Mouse (Mus musculus) CH12.LX (cell line): ENCODE data around the gene Nfatc2ip. TPM values are rescaled to one million over a fixed set of nuclear protein-coding genes. Genes with fewer than 3 reads are reported as not detected.

Source experiments
- DNase-seq: peaks from one replicate; pipeline ENCODE4 v3.0.0-alpha.2; 2013; ENCODE audit errors: extremely low read depth
- H3K27ac ChIP-seq: 2 replicates; pipeline ENCODE4 v1.5.1; 2012; ENCODE audit warnings: low read depth, mild to moderate bottlenecking, control low read depth, moderate library complexity; ENCODE audit not compliant: insufficient read depth
- H3K27me3 ChIP-seq: replicated peaks from 2 replicates; pipeline ENCODE3; 2012; ENCODE audit warnings: inconsistent platforms
- H3K36me3 ChIP-seq, 2 experiments: replicated peaks in 1 of 2; 2 replicates each; pipeline versions ENCODE3 to v1.6.1; 2012; ENCODE audit warnings: inconsistent platforms in 1 of 2, low read length in 1 of 2, mild to moderate bottlenecking in 1 of 2, mixed read lengths in 1 of 2, moderate library complexity in 1 of 2; ENCODE audit not compliant: control insufficient read depth in 1 of 2, insufficient read depth in 1 of 2
- H3K4me1 ChIP-seq, 2 experiments: 2 replicates each; pipeline ENCODE4 v1.6.1; 2012; ENCODE audit warnings: inconsistent platforms in 1 of 2, moderate library complexity in 1 of 2; ENCODE audit not compliant: insufficient read depth in 2 of 2, control insufficient read depth in 1 of 2
- H3K4me2 ChIP-seq: 2 replicates; pipeline ENCODE4 v1.6.1; 2012; ENCODE audit warnings: low read depth, mild to moderate bottlenecking, control low read depth; ENCODE audit not compliant: poor library complexity, insufficient read depth, severe bottlenecking
- H3K4me3 ChIP-seq, 3 experiments: fragments of 150-350 bp in 1 of 3; sonication (generic) in 1 of 3; replicated peaks in 1 of 3; 2 replicates each; pipeline versions ENCODE3 to v1.5.1; 2011 to 2012; ENCODE audit warnings: low read depth in 2 of 3, low read length in 2 of 3, mild to moderate bottlenecking in 2 of 3, moderate library complexity in 2 of 3, control low read depth in 1 of 3, improper control_type of control experiment in 1 of 3, inconsistent platforms in 1 of 3, mixed read lengths in 1 of 3; ENCODE audit not compliant: poor library complexity in 1 of 3
- H3K79me2 ChIP-seq: replicated peaks from 2 replicates; pipeline ENCODE4 v1.6.1; 2012; ENCODE audit warnings: mild to moderate bottlenecking, moderate library complexity; ENCODE audit not compliant: control insufficient read depth, poor library complexity, insufficient read depth, severe bottlenecking; ENCODE audit errors: extremely low read depth
- H3K9ac ChIP-seq: 2 replicates; pipeline ENCODE4 v1.6.1; 2012; ENCODE audit warnings: low read depth, mild to moderate bottlenecking, control low read depth, moderate library complexity; ENCODE audit not compliant: insufficient read depth
- H3K9me3 ChIP-seq: replicated peaks from 2 replicates; pipeline ENCODE3; 2012; ENCODE audit warnings: low read length, inconsistent platforms, mixed read lengths
- BHLHE40 ChIP-seq: IDR thresholded peaks from 2 replicates; pipeline ENCODE4 v1.6.1; 2011; ENCODE audit warnings: mild to moderate bottlenecking, low read depth, low read length, improper control_type of control experiment
- CHD1 ChIP-seq: IDR thresholded peaks from 2 replicates; pipeline ENCODE4 v1.6.1; 2012; ENCODE audit warnings: low read depth, low read length, improper control_type of control experiment, inconsistent platforms
- CHD2 ChIP-seq: IDR thresholded peaks from 2 replicates; pipeline ENCODE4 v1.6.1; 2011; ENCODE audit warnings: low read length, improper control_type of control experiment
- CTCF ChIP-seq, 2 experiments: IDR thresholded peaks in 1 of 2; conservative IDR thresholded peaks in 1 of 2; 2 replicates each; pipeline ENCODE4 v1.5.1; 2011 to 2012; ENCODE audit warnings: low read depth in 2 of 2, low read length in 2 of 2, improper control_type of control experiment in 1 of 2, inconsistent platforms in 1 of 2, mild to moderate bottlenecking in 1 of 2, moderate library complexity in 1 of 2
- E2F4 ChIP-seq: IDR thresholded peaks from 2 replicates; pipeline ENCODE4 v1.6.1; 2011; ENCODE audit warnings: low read depth, low read length, improper control_type of control experiment; ENCODE audit not compliant: insufficient replicate concordance
- ELF1 ChIP-seq: IDR thresholded peaks from 2 replicates; pipeline ENCODE4 v1.6.1; 2014; ENCODE audit warnings: low read depth, mild to moderate bottlenecking, inconsistent platforms, low read length, improper control_type of control experiment
- EP300 ChIP-seq: IDR thresholded peaks from 2 replicates; pipeline ENCODE4 v1.6.1; 2011; ENCODE audit warnings: low read length, improper control_type of control experiment
- ETS1 ChIP-seq: conservative IDR thresholded peaks from 2 replicates; pipeline ENCODE4 v1.6.1; 2012; ENCODE audit warnings: low read depth, mild to moderate bottlenecking, inconsistent platforms, low read length, improper control_type of control experiment, moderate library complexity
- GABPA ChIP-seq: IDR thresholded peaks from 2 replicates; pipeline ENCODE4 v1.6.1; 2012; ENCODE audit warnings: low read depth, low read length, improper control_type of control experiment, inconsistent platforms; ENCODE audit not compliant: insufficient replicate concordance
- HCFC1 ChIP-seq: IDR thresholded peaks from 2 replicates; pipeline ENCODE4 v1.6.1; 2012; ENCODE audit warnings: low read depth, mild to moderate bottlenecking, inconsistent platforms, low read length, improper control_type of control experiment
- IRF4 ChIP-seq: IDR thresholded peaks from 2 replicates; pipeline ENCODE4 v1.6.1; 2014; ENCODE audit warnings: low read depth, mild to moderate bottlenecking, inconsistent platforms, low read length, improper control_type of control experiment
- JUN ChIP-seq: IDR thresholded peaks from 2 replicates; pipeline ENCODE4 v1.6.1; 2011; ENCODE audit warnings: low read depth, mild to moderate bottlenecking, low read length, improper control_type of control experiment, moderate library complexity; ENCODE audit not compliant: insufficient read depth
- JUND ChIP-seq: conservative IDR thresholded peaks from 2 replicates; pipeline ENCODE4 v1.6.1; 2011; ENCODE audit warnings: low read depth, low read length, improper control_type of control experiment
- KAT2A ChIP-seq: IDR thresholded peaks from 2 replicates; pipeline ENCODE4 v1.6.1; 2012; ENCODE audit warnings: low read length, improper control_type of control experiment, inconsistent platforms; ENCODE audit not compliant: insufficient replicate concordance
- MAFK ChIP-seq: IDR thresholded peaks from 2 replicates; pipeline ENCODE4 v1.6.1; 2011; ENCODE audit warnings: low read length, improper control_type of control experiment; ENCODE audit not compliant: insufficient replicate concordance
- MAX ChIP-seq: IDR thresholded peaks from 2 replicates; pipeline ENCODE4 v1.6.1; 2011; ENCODE audit warnings: low read length, improper control_type of control experiment
- MAZ ChIP-seq: IDR thresholded peaks from 2 replicates; pipeline ENCODE4 v1.6.1; 2012; ENCODE audit warnings: low read depth, mild to moderate bottlenecking, inconsistent platforms, low read length, improper control_type of control experiment, moderate library complexity
- MEF2A ChIP-seq: IDR thresholded peaks from 2 replicates; pipeline ENCODE4 v1.6.1; 2014; ENCODE audit warnings: low read depth, mild to moderate bottlenecking, inconsistent platforms, low read length, improper control_type of control experiment, borderline replicate concordance
- MYC ChIP-seq: IDR thresholded peaks from 2 replicates; pipeline ENCODE4 v1.6.1; 2011; ENCODE audit warnings: low read depth, mild to moderate bottlenecking, improper control_type of control experiment, low read length
- PAX5 ChIP-seq: IDR thresholded peaks from 2 replicates; pipeline ENCODE4 v1.6.1; 2012; ENCODE audit warnings: low read length, inconsistent platforms, mixed read lengths
- POLR2A ChIP-seq: IDR thresholded peaks from 2 replicates; pipeline ENCODE4 v1.6.1; 2011; ENCODE audit warnings: low read depth, mild to moderate bottlenecking, improper control_type of control experiment, low read length
- RAD21 ChIP-seq: IDR thresholded peaks from 2 replicates; pipeline ENCODE4 v1.6.1; 2011; ENCODE audit warnings: low read depth, mild to moderate bottlenecking, low read length, improper control_type of control experiment, moderate library complexity
- RCOR1 ChIP-seq: conservative IDR thresholded peaks from 2 replicates; pipeline ENCODE4 v1.6.1; 2012; ENCODE audit warnings: low read depth, mild to moderate bottlenecking, inconsistent platforms, low read length, improper control_type of control experiment
- SMC3 ChIP-seq: IDR thresholded peaks from 2 replicates; pipeline ENCODE4 v1.6.1; 2011; ENCODE audit warnings: low read depth, low read length, improper control_type of control experiment
- TBP ChIP-seq: conservative IDR thresholded peaks from 2 replicates; pipeline ENCODE4 v1.6.1; 2011; ENCODE audit warnings: low read depth, low read length, improper control_type of control experiment
- TCF12 ChIP-seq: IDR thresholded peaks from 2 replicates; pipeline ENCODE4 v1.6.1; 2014; ENCODE audit warnings: low read depth, mild to moderate bottlenecking, inconsistent platforms, low read length, improper control_type of control experiment
- UBTF ChIP-seq: IDR thresholded peaks from 2 replicates; pipeline ENCODE4 v1.6.1; 2012; ENCODE audit warnings: low read depth, mild to moderate bottlenecking, inconsistent platforms, low read length, improper control_type of control experiment, moderate library complexity
- USF1 ChIP-seq: IDR thresholded peaks from 2 replicates; pipeline ENCODE4 v1.6.1; 2014; ENCODE audit warnings: low read depth, mild to moderate bottlenecking, inconsistent platforms, low read length, improper control_type of control experiment
- USF2 ChIP-seq: conservative IDR thresholded peaks from 2 replicates; pipeline ENCODE4 v1.6.1; 2011; ENCODE audit warnings: low read depth, low read length, improper control_type of control experiment
- ZC3H11A ChIP-seq: IDR thresholded peaks from 2 replicates; pipeline ENCODE4 v1.6.1; 2012; ENCODE audit warnings: low read depth, mild to moderate bottlenecking, inconsistent platforms, low read length, improper control_type of control experiment
- ZKSCAN1 ChIP-seq: IDR thresholded peaks from 2 replicates; pipeline ENCODE4 v1.6.1; 2012; ENCODE audit warnings: low read depth, inconsistent platforms, low read length, improper control_type of control experiment, borderline replicate concordance
- dilution Hi-C: fragments of 300-500 bp; cut with MboI; formaldehyde crosslinking; loops from 2 replicates; pipeline ENCODE4 v1.14.3; 2020; ENCODE audit warnings: low sequenced_read_pairs; ENCODE audit not compliant: extremely low pct_unique_long_range_greater_than_20kb, extremely low pct_ligation_motif_present
- in situ Hi-C: fragments of 300-500 bp; cut with MboI; formaldehyde crosslinking; loops from 3 replicates; pipeline ENCODE4 v1.14.3; 2019; ENCODE audit warnings: low sequenced_read_pairs, low pct_ligation_motif_present, low pct_unique_long_range_greater_than_20kb, mixed read lengths
- polyA plus RNA-seq: library from polyadenylated mRNA; unstranded; fragments of >175 nt; gene quantifications from 2 replicates; pipeline ENCODE4 v1.2.1, GENCODE M21; 2012; ENCODE audit warnings: low read depth; ENCODE audit not compliant: insufficient read length
- total RNA-seq, 2 experiments: library from RNA; depleted of rRNA; stranded (reverse); fragments of 300-350 nt in 1 of 2; fragments of >200 nt in 1 of 2; gene quantifications; 2 replicates each; pipeline ENCODE4 v1.2.3; 2012 to 2014

Nfatc2ip gene
- total and polyA plus RNA-seq, 3 experiments = 7.8 to 15.0 (median 13.9) TPM

- Histone ChIP-seq H3K4me3 (no peak overlapping the region), H3K27me3 (no peaks in the 10 kb centered on the region), H3K9me3 (peaks cover 9% of the 10 kb centered on the region), H3K4me1 (peaks cover 13 to 53% of the 10 kb centered on the region in 2 experiments), H3K4me2 (no peak overlapping the region), H3K9ac (no peak overlapping the region), H3K27ac (no peak overlapping the region), H3K36me3 (peaks cover 23 to 42% of the 10 kb centered on the region in 2 experiments), H3K79me2 (peaks cover 11% of the 10 kb centered on the region; the same call in 1 of the 2 replicates)
- no peak for DNase-seq
- dilution Hi-C loops (no loop called here), in situ Hi-C loops (no loop called here)
- TF ChIP-seq RAD21 = no peak
- no peak for TF ChIP-seq RCOR1
- TF ChIP-seq SMC3 = no peak
- TF ChIP-seq KAT2A = no peak
- TF ChIP-seq JUND = no peak
- TF ChIP-seq USF1 = no peak
- no peak for TF ChIP-seq ELF1
- TF ChIP-seq CTCF (conservative IDR thresholded peaks at IDR 0.05 in 1 of 2, IDR thresholded peaks at IDR 0.05 in 1 of 2; ENCODE audit: low read depth in 2 of 2, low read length in 2 of 2) = no peak
- no peak for TF ChIP-seq EP300
- TF ChIP-seq IRF4 = no peak
- TF ChIP-seq E2F4 = no peak
- no peak for TF ChIP-seq POLR2A
- TF ChIP-seq ZC3H11A = no peak
- no peak for TF ChIP-seq MAZ
- TF ChIP-seq TBP = no peak
- TF ChIP-seq BHLHE40 = no peak
Measured at GRCm38 (mm10) chr7:126427323-126427860, 30.9 kb upstream of the Nfatc2ip start.

- in situ Hi-C loops (no loop called here), dilution Hi-C loops (no loop called here)
- Histone ChIP-seq H3K27ac (peak overlapping the region; percentile 28; the same call in 1 of the 2 replicates), H3K36me3 (peaks cover 0 to 17% of the 10 kb centered on the region in 2 experiments), H3K27me3 (no peaks in the 10 kb centered on the region), H3K4me3 (no peak overlapping the region), H3K4me2 (peak overlapping the region; percentile 78; the same call in 1 of the 2 replicates), H3K79me2 (no peaks in the 10 kb centered on the region), H3K4me1 (peaks cover 6 to 37% of the 10 kb centered on the region in 2 experiments; a peak in 3 of 4 replicates), H3K9ac (peak overlapping the region; percentile 61; the same call in 1 of the 2 replicates), H3K9me3 (peaks cover 19% of the 10 kb centered on the region)
- peak; percentile 51 for DNase-seq
- TF ChIP-seq TCF12 (0 out of 2 replicates have a peak, but pooled peaks have one; percentile 43), RCOR1 (no peak), CHD1 (no peak), GABPA (no peak), MAFK (no peak), PAX5 (no peak), RAD21 (no peak), USF2 (no peak), ETS1 (peak; percentile 47), ZKSCAN1 (no peak), IRF4 (peak; percentile 74), HCFC1 (no peak), EP300 (peak; percentile 70), KAT2A (no peak), MAX (no peak), BHLHE40 (0 out of 2 replicates have a peak, but pooled peaks have one; percentile 27), POLR2A (no peak), CHD2 (no peak), JUN (no peak), JUND (no peak), MEF2A (no peak; the same call in 1 of the 2 replicates), USF1 (no peak), E2F4 (no peak), MYC (no peak), TBP (no peak), UBTF (no peak)
Measured at GRCm38 (mm10) chr7:126424161-126424560, 27.6 kb upstream of the Nfatc2ip start.
